Mouse (Mus musculus) adrenal gland, postnatal 14 days (tissue): ENCODE results near the gene Ppig. TPM values are rescaled to one million over a fixed set of nuclear protein-coding genes. Genes with fewer than 3 reads are reported as not detected.
A peak's percentile ranks its signal among the peaks of the same experiment; 100 is the strongest.
"Not testable (repeated sequence)": the region's sequence is repeated elsewhere in the genome, so short reads cannot be mapped to it uniquely, and the experiment has no call there.

Source experiments
- DNase-seq: peaks from one replicate; pipeline ENCODE4 v3.0.0; 2021; ENCODE audit warnings: mixed read lengths
- long read RNA-seq, 2 experiments: library from polyadenylated mRNA; stranded (forward); transcript quantifications; one replicate each; pipeline ENCODE4 v2.0.0; 2021
- total RNA-seq: library from RNA; stranded (reverse); gene quantifications from 2 replicates; pipeline ENCODE4 v1.2.3, GENCODE M21; 2021

Gene Ppig
- 73.6 and 76.9 TPM in 2 replicates for total RNA-seq
- long read RNA-seq, experiment 1, full-length matches to known transcripts, result 19 of 31 reads
- long read RNA-seq, experiment 1, partial matches to known transcripts, result 1 of 31 reads
- long read RNA-seq, experiment 1, other reads (novel, unspliced or antisense), result 11 of 31 reads
- long read RNA-seq, experiment 2, full-length matches to known transcripts, result 17 of 25 reads
- long read RNA-seq, experiment 2, partial matches to known transcripts, result 5 of 25 reads
- long read RNA-seq, experiment 2, other reads (novel, unspliced or antisense), result 3 of 25 reads

- DNase-seq, result no peak
These were observed at the start of gene Ppig for GRCm38 (mm10) chr2:69722273-69722649. Gene Ppig, plus strand, starts transcription at chr2:69722545.

- DNase-seq, result peak; percentile 13
These were observed 48.6 kb upstream of the Ppig start for GRCm38 (mm10) chr2:69673723-69674122.

GRCm38 (mm10) chr2:69675266-69675665 is 47.1 kb upstream of the Ppig start:
- no peak for DNase-seq

- DNase-seq, result peak; percentile 11
These were observed 45.6 kb upstream of the Ppig start for GRCm38 (mm10) chr2:69676713-69677112.

- not testable (repeated sequence) for DNase-seq
These were observed 45.1 kb upstream of the Ppig start for GRCm38 (mm10) chr2:69677215-69677614.

GRCm38 (mm10) chr2:69679990-69680389 is 42.4 kb upstream of the Ppig start:
- no peak for DNase-seq

GRCm38 (mm10) chr2:69681931-69682330 is 40.4 kb upstream of the Ppig start:
- no peak for DNase-seq

- DNase-seq, result no peak
These were observed 39.1 kb upstream of the Ppig start for GRCm38 (mm10) chr2:69683036-69683805.

GRCm38 (mm10) chr2:69684488-69684887 is 37.9 kb upstream of the Ppig start:
- DNase-seq, result no peak

GRCm38 (mm10) chr2:69690214-69690613 is 32.1 kb upstream of the Ppig start:
- no peak for DNase-seq

- DNase-seq, result no peak
These were observed 31.5 kb upstream of the Ppig start for GRCm38 (mm10) chr2:69690843-69691242.

GRCm38 (mm10) chr2:69693501-69693900 is 28.8 kb upstream of the Ppig start:
- DNase-seq, result no peak

- DNase-seq, result no peak
These were observed 21.9 kb upstream of the Ppig start for GRCm38 (mm10) chr2:69700446-69700845.

- peak; percentile 47 for DNase-seq
These were observed 10.2 kb upstream of the Ppig start for GRCm38 (mm10) chr2:69712171-69712570.

- DNase-seq, result peak; percentile 91
These were observed 9.2 kb upstream of the Ppig start, which contains the start of gene Fastkd1 for GRCm38 (mm10) chr2:69712981-69713625. Gene Fastkd1, minus strand, starts transcription at chr2:69713516.

- no peak for DNase-seq
These were observed 8.7 kb upstream of the Ppig start for GRCm38 (mm10) chr2:69713626-69714014.

GRCm38 (mm10) chr2:69714126-69714525 is 8.2 kb upstream of the Ppig start:
- DNase-seq, result peak; percentile 40

GRCm38 (mm10) chr2:69716483-69716882 is 5.9 kb upstream of the Ppig start:
- DNase-seq, result no peak

- peak; percentile 74 for DNase-seq
These were observed 3.2 kb upstream of the Ppig start for GRCm38 (mm10) chr2:69719121-69719520.

GRCm38 (mm10) chr2:69722650-69723518 is 539 bp downstream of the Ppig start:
- peak; percentile 96 for DNase-seq

GRCm38 (mm10) chr2:69723519-69723825 is 1.1 kb downstream of the Ppig start:
- DNase-seq, result no peak

- DNase-seq, result no peak
These were observed 22.7 kb downstream of the Ppig start for GRCm38 (mm10) chr2:69745091-69745490.
